Mouse (Mus musculus): Measurements from ENCODE around the gene Ptov1.

GRCm38 (mm10) chr7:44832763-44833162 lies 36.8 kb downstream of the Ptov1 start:
- no peak for TF ChIP-seq CTCF (IDR thresholded peaks at IDR 0.05)
- TF ChIP-seq EP300 (IDR thresholded peaks at IDR 0.05), result no peak
